Mouse (Mus musculus) myocyte (in vitro differentiated cells): Measurements from ENCODE around the gene Sgsm2.

Experiments
- CEBPB ChIP-seq: IDR thresholded peaks from 2 replicates; pipeline ENCODE4 v1.6.1; 2011; ENCODE audit warnings: mild to moderate bottlenecking, moderate library complexity; ENCODE audit not compliant: poor library complexity, insufficient read depth, severe bottlenecking
- E2F4 ChIP-seq: IDR thresholded peaks from one replicate; pipeline ENCODE4 v1.6.1; 2011; ENCODE audit warnings: mild to moderate bottlenecking, control low read depth, moderate library complexity; ENCODE audit not compliant: insufficient read depth
- MAX ChIP-seq: IDR thresholded peaks from one replicate; pipeline ENCODE4 v1.6.1; 2011; ENCODE audit warnings: low read depth, mild to moderate bottlenecking, control low read depth
- MYOD1 ChIP-seq, 3 experiments: IDR thresholded peaks; one replicate each; pipeline ENCODE4 v1.6.1; 2011; ENCODE audit warnings: control low read depth in 2 of 3, low read depth in 2 of 3, mild to moderate bottlenecking in 2 of 3, moderate library complexity in 1 of 3; ENCODE audit not compliant: insufficient read length in 2 of 3, control insufficient read depth in 1 of 3
- MYOG ChIP-seq, 3 experiments: IDR thresholded peaks; one replicate each; pipeline ENCODE4 v1.6.1; 2011; ENCODE audit warnings: control low read depth in 2 of 3, low read depth in 2 of 3, mild to moderate bottlenecking in 2 of 3; ENCODE audit not compliant: insufficient read length in 2 of 3, control insufficient read depth in 1 of 3, insufficient read depth in 1 of 3
- POLR2A ChIP-seq: IDR thresholded peaks from one replicate; pipeline ENCODE4 v1.6.1; 2011; ENCODE audit warnings: low read depth, mild to moderate bottlenecking, control low read depth, moderate library complexity; ENCODE audit not compliant: insufficient read length
- POLR2AphosphoS2 ChIP-seq: IDR thresholded peaks from one replicate; pipeline ENCODE4 v1.6.1; 2011; ENCODE audit warnings: low read depth, control low read depth; ENCODE audit not compliant: insufficient read length
- REST ChIP-seq: IDR thresholded peaks from one replicate; pipeline ENCODE4 v1.6.1; 2011; ENCODE audit warnings: mild to moderate bottlenecking, control low read depth, moderate library complexity; ENCODE audit not compliant: insufficient read depth, insufficient read length
- SRF ChIP-seq: IDR thresholded peaks from one replicate; pipeline ENCODE4 v1.6.1; 2011; ENCODE audit warnings: low read depth; ENCODE audit not compliant: control insufficient read depth, insufficient read length

GRCm38 (mm10) chr11:74845784-74846183 is 51.1 kb downstream of the Sgsm2 start:
- TF ChIP-seq POLR2A, result no peak
- TF ChIP-seq CEBPB, result no peak
- no peak for TF ChIP-seq REST
- no peak for TF ChIP-seq MYOG (IDR thresholded peaks at IDR 0.05; ENCODE audit: control insufficient read depth in 1 of 3, insufficient read depth in 1 of 3, insufficient read length in 2 of 3, low read depth in 2 of 3)
- TF ChIP-seq MAX, result no peak
- peak; percentile 31 for TF ChIP-seq POLR2AphosphoS2
- no peak for TF ChIP-seq MYOD1 (IDR thresholded peaks at IDR 0.05; ENCODE audit: control insufficient read depth in 1 of 3, insufficient read length in 2 of 3, low read depth in 2 of 3)
- TF ChIP-seq E2F4, result no peak
- TF ChIP-seq SRF, result no peak
